Mouse (Mus musculus): ENCODE data around the gene Hist1h2ac. TPM values are rescaled to one million over a fixed set of nuclear protein-coding genes. Genes with fewer than 3 reads are reported as not detected.
"Not testable (repeated sequence)": the region's sequence is repeated elsewhere in the genome, so short reads cannot be mapped to it uniquely, and the experiment has no call there.

The Hist1h2ac gene
- polyA plus RNA-seq, 1 experiment, result 0.20 TPM

DNA sequence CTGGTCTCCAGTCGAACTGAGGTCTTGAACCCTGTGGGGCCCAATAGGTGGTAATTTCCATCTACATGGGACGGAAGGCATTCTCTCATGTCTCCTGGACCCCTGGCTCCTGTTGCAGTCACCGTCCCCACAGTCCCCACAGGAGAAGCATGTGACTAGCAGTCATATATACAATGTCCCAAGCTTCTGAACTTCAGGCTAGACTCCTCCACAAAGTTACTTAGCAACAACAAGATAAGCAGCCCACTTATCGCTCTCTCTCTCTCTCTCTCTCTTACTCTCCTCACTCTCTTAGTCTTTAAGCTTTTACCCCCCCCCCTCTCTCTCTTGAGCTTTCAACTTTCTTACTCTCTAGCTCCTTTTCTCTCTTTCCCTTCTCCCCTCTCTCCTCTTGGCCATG is 40.5 kb upstream of the Hist1h2ac start:
- no peak overlapping the region for H3K4me3 ChIP-seq (ENCODE audit: control insufficient read depth, low read depth, low read length)
- no peak for TF ChIP-seq CTCF (IDR thresholded peaks at IDR 0.05; ENCODE audit: control insufficient read depth, insufficient read depth, insufficient replicate concordance, low read depth, low read length)
- TF ChIP-seq POLR2A (IDR thresholded peaks at IDR 0.05; ENCODE audit: control insufficient read depth, low read depth, low read length), result no peak
- peak overlapping the region; percentile 37; the same call in 1 of the 2 replicates for H3K27ac ChIP-seq (ENCODE audit: control insufficient read depth, insufficient read depth, low read depth, low read length)
- H3K27me3 ChIP-seq (ENCODE audit: control insufficient read depth, insufficient read depth, low read length), result no peaks in the 10 kb centered on the region
- peaks cover under 1% of the 10 kb centered on the region; the same call in 1 of the 2 replicates for H3K4me1 ChIP-seq (ENCODE audit: control insufficient read depth, insufficient read depth, low read length)
- no peaks in the 10 kb centered on the region for H3K36me3 ChIP-seq (ENCODE audit: control insufficient read depth, insufficient read depth, low read length)

DNA sequence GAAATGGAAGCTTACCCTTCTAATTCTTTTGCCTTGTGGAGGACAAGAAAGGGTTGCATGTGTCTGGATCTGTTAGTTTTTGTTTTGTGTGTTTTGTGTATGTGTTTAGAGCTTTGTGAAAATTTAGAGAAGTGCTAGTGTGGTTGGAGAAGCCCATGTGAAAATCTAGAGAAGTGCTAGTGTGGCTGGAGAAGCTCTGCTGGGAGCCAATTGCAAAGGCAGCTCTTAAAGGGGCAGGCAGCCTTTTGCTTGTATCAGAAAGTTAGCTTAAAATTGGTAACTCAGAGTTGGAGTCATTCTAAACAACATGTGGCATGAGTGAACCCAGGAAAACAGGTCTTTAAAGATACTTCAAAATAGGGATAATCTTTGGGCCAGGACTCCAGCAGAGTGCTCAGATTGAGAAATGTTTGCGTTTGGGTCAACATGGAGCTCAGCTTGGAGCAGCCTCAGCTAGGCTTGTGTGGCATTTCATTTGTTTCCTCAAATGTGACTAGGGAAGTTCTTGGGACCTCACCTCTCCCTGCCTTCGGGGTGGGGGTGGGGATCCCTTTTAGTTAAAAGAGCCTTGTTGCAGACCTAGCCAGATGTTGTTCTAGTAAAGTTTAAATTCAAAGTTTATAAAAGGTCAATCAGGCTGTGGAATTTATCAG is 34.0 kb upstream of the Hist1h2ac start:
- not testable (repeated sequence) for H3K4me3 ChIP-seq (ENCODE audit: control insufficient read depth, low read depth, low read length); H3K4me1 ChIP-seq (ENCODE audit: control insufficient read depth, insufficient read depth, low read length); H3K27ac ChIP-seq (ENCODE audit: control insufficient read depth, insufficient read depth, low read depth, low read length); H3K27me3 ChIP-seq (ENCODE audit: control insufficient read depth, insufficient read depth, low read length); H3K36me3 ChIP-seq (ENCODE audit: control insufficient read depth, insufficient read depth, low read length)

- H3K27ac ChIP-seq (ENCODE audit: control insufficient read depth, insufficient read depth, low read depth, low read length), result 0 out of 2 replicates have a peak overlapping the region, but pooled peaks have one; percentile 21
- H3K4me1 ChIP-seq (ENCODE audit: control insufficient read depth, insufficient read depth, low read length), result no peaks in the 10 kb centered on the region
- H3K27me3 ChIP-seq (ENCODE audit: control insufficient read depth, insufficient read depth, low read length), result no peaks in the 10 kb centered on the region
- TF ChIP-seq CTCF (IDR thresholded peaks at IDR 0.05; ENCODE audit: control insufficient read depth, insufficient read depth, insufficient replicate concordance, low read depth, low read length) (no peak), POLR2A (IDR thresholded peaks at IDR 0.05; ENCODE audit: control insufficient read depth, low read depth, low read length) (no peak)
- no peaks in the 10 kb centered on the region for H3K36me3 ChIP-seq (ENCODE audit: control insufficient read depth, insufficient read depth, low read length)
- no peak overlapping the region for H3K4me3 ChIP-seq (ENCODE audit: control insufficient read depth, low read depth, low read length)
Measured at GRCm38 (mm10) chr13:23717176-23717575, 33.4 kb upstream of the Hist1h2ac start.

DNA sequence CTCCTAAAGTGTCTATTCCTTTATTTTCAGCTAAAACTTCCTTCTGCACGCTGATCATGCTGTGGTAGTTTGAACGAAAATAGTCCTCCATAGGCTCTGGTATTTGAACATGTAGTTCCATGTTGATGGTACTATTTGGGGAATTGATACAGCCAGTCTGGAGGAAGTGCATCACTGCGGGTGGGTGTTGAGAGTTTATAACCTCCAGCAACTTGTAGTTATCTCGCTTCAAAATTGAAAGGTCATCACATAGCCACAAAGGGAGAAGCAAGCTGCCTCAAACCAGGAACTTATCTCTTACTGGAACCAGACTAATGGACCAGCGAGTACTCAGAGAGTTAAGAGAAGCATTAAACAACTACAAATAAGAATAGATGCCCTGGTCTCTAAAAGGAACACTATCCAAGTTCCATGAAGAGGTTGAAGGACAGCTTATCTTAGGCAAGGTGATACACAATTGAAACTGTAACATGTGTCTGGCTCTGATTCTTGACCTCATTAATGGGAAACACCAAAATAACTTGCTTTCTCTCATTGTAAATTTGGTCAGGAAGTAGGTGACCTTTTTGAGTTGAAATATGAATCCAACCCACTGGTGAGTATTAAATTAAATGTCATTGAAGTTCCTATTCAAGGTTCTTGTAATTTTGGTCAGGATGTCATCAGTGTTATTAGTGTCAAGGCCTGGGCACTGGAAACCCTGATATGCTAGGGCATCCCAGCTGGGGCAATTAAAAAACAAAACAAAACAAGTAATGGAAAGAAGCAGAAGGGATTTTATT is 32.7 kb upstream of the Hist1h2ac start:
- Histone ChIP-seq H3K4me1 (ENCODE audit: control insufficient read depth, insufficient read depth, low read length) (no peaks in the 10 kb centered on the region), H3K36me3 (ENCODE audit: control insufficient read depth, insufficient read depth, low read length) (no peaks in the 10 kb centered on the region), H3K27ac (ENCODE audit: control insufficient read depth, insufficient read depth, low read depth, low read length) (no peak overlapping the region), H3K4me3 (ENCODE audit: control insufficient read depth, low read depth, low read length) (no peak overlapping the region), H3K27me3 (ENCODE audit: control insufficient read depth, insufficient read depth, low read length) (no peaks in the 10 kb centered on the region)
- TF ChIP-seq CTCF (IDR thresholded peaks at IDR 0.05; ENCODE audit: control insufficient read depth, insufficient read depth, insufficient replicate concordance, low read depth, low read length) (no peak), POLR2A (IDR thresholded peaks at IDR 0.05; ENCODE audit: control insufficient read depth, low read depth, low read length) (no peak)

GRCm38 (mm10) chr13:23710374-23711089 is 26.8 kb upstream of the Hist1h2ac start, which contains the start of gene Hfe:
Gene Hfe, minus strand, starts transcription at chr13:23710854.
- no peaks in the 10 kb centered on the region for H3K36me3 ChIP-seq (ENCODE audit: control insufficient read depth, insufficient read depth, low read length)
- peak within 1 kb of the TSS; percentile 41 for H3K27ac ChIP-seq (ENCODE audit: control insufficient read depth, insufficient read depth, low read depth, low read length)
- TF ChIP-seq CTCF (IDR thresholded peaks at IDR 0.05; ENCODE audit: control insufficient read depth, insufficient read depth, insufficient replicate concordance, low read depth, low read length), result no peak
- peak; percentile 34; the same call in 1 of the 2 replicates for TF ChIP-seq POLR2A (IDR thresholded peaks at IDR 0.05; ENCODE audit: control insufficient read depth, low read depth, low read length)
- H3K4me3 ChIP-seq (ENCODE audit: control insufficient read depth, low read depth, low read length), result peak within 1 kb of the TSS; percentile 79
- H3K27me3 ChIP-seq (ENCODE audit: control insufficient read depth, insufficient read depth, low read length), result no peaks in the 10 kb centered on the region
- peaks cover 6% of the 10 kb centered on the region for H3K4me1 ChIP-seq (ENCODE audit: control insufficient read depth, insufficient read depth, low read length)

GRCm38 (mm10) chr13:23709714-23710373 is 26.1 kb upstream of the Hist1h2ac start:
- H3K4me3 ChIP-seq (ENCODE audit: control insufficient read depth, low read depth, low read length), result peak overlapping the region; percentile 79
- peaks cover 6% of the 10 kb centered on the region for H3K4me1 ChIP-seq (ENCODE audit: control insufficient read depth, insufficient read depth, low read length)
- no peaks in the 10 kb centered on the region for H3K36me3 ChIP-seq (ENCODE audit: control insufficient read depth, insufficient read depth, low read length)
- TF ChIP-seq CTCF (IDR thresholded peaks at IDR 0.05; ENCODE audit: control insufficient read depth, insufficient read depth, insufficient replicate concordance, low read depth, low read length) (no peak), POLR2A (IDR thresholded peaks at IDR 0.05; ENCODE audit: control insufficient read depth, low read depth, low read length) (no peak)
- no peaks in the 10 kb centered on the region for H3K27me3 ChIP-seq (ENCODE audit: control insufficient read depth, insufficient read depth, low read length)
- peak overlapping the region; percentile 50 for H3K27ac ChIP-seq (ENCODE audit: control insufficient read depth, insufficient read depth, low read depth, low read length)

GRCm38 (mm10) chr13:23708654-23709053 is 24.9 kb upstream of the Hist1h2ac start:
- Histone ChIP-seq H3K36me3 (ENCODE audit: control insufficient read depth, insufficient read depth, low read length) (no peaks in the 10 kb centered on the region), H3K27ac (ENCODE audit: control insufficient read depth, insufficient read depth, low read depth, low read length) (no peak overlapping the region), H3K27me3 (ENCODE audit: control insufficient read depth, insufficient read depth, low read length) (no peaks in the 10 kb centered on the region), H3K4me1 (ENCODE audit: control insufficient read depth, insufficient read depth, low read length) (peaks cover 6% of the 10 kb centered on the region), H3K4me3 (ENCODE audit: control insufficient read depth, low read depth, low read length) (no peak overlapping the region)
- no peak for TF ChIP-seq CTCF (IDR thresholded peaks at IDR 0.05; ENCODE audit: control insufficient read depth, insufficient read depth, insufficient replicate concordance, low read depth, low read length)

All from testis, adult 2 months (tissue).